Mouse (Mus musculus): ENCODE data around the gene Nmnat2. TPM values are rescaled to one million over a fixed set of nuclear protein-coding genes. Genes with fewer than 3 reads are reported as not detected.
A peak's percentile ranks its signal among the peaks of the same experiment; 100 is the strongest.

Gene Nmnat2
- total and polyA plus RNA-seq, 3 experiments: 1.3 to 2.8 TPM; not detected in 1

DNA sequence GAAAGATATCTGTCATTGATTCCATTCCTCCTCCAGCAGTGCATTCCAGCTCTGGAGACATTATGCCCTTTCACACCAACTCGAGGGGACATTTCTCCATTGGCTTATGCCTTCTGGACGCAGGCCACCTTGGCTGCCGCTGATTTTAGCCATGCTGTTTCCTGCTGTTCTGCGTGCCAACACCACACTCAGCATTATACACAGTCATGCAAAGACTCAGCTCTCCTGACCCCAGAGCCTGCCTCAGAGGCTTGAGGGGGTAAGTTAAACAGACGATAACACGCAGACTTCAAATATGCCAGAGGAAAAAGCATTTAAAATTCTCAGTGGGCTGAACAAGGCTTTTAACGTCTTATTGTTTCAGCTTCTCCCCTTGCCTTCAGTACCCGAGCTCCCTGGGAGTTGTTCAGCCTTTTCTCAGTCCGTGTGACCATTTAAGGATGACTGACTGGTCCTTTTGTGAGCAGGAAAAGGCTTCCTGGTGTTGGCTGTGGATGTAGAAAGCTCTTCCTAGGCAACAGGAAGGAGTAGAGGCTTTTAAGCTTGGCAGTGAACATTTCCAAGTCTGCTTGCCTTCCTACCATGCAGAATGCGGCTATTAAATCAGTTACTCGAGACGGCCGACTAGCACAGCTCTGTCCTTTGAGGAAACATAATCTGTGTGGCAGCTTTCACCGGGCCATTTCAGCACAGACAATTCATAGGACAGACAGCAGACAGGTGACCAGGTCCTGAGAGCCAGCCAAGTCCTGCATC is 59.8 kb downstream of the Nmnat2 start:
- H3K27me3 ChIP-seq (ENCODE audit: control insufficient read depth in 1 of 2, insufficient read depth in 2 of 2, low read length in 2 of 2): no peaks in the 10 kb centered on the region
- peaks cover 0 to 67% of the 10 kb centered on the region in 2 experiments; a peak in 2 of 4 replicates for H3K36me3 ChIP-seq (ENCODE audit: control insufficient read depth in 1 of 2, insufficient read depth in 2 of 2, low read length in 2 of 2)
- H3K9ac ChIP-seq (ENCODE audit: control insufficient read depth, low read depth, low read length, poor library complexity, severe bottlenecking): peak overlapping the region; percentile 17
- no peak for DNase-seq (ENCODE audit: low read depth, low spot score)
- H3K9me3 ChIP-seq (replicated peaks; ENCODE audit: insufficient read depth, low read length): no peaks in the 10 kb centered on the region
- TF ChIP-seq SIN3A (IDR thresholded peaks at IDR 0.05; ENCODE audit: low read length) (no peak), GATA1 (IDR thresholded peaks at IDR 0.05; ENCODE audit: low read depth, low read length) (no peak), MXI1 (IDR thresholded peaks at IDR 0.05; ENCODE audit: low read depth, low read length) (0 out of 2 replicates have a peak, but pooled peaks have one; percentile 7), NRF1 (IDR thresholded peaks at IDR 0.05; ENCODE audit: insufficient read depth, low read depth, low read length, poor library complexity, severe bottlenecking) (no peak), MAZ (IDR thresholded peaks at IDR 0.05; ENCODE audit: low read depth, low read length) (no peak), POLR2A (IDR thresholded peaks at IDR 0.05; ENCODE audit: control insufficient read depth in 1 of 2, insufficient read depth in 1 of 2, low read depth in 1 of 2, low read length in 2 of 2, poor library complexity in 1 of 2) (no peak), RCOR1 (IDR thresholded peaks at IDR 0.05; ENCODE audit: low read depth, low read length) (no peak)
- peaks cover 49 to 81% of the 10 kb centered on the region in 2 experiments for H3K4me1 ChIP-seq (ENCODE audit: control insufficient read depth in 1 of 2, insufficient read depth in 2 of 2, low read length in 2 of 2)
- no peak overlapping the region for H3K4me3 ChIP-seq (ENCODE audit: control insufficient read depth in 1 of 2, insufficient read depth in 1 of 2, low read depth in 2 of 2, low read length in 2 of 2)
- peaks cover 2% of the 10 kb centered on the region; the same call in 1 of the 2 replicates for H3K79me2 ChIP-seq (ENCODE audit: control insufficient read depth, insufficient read depth, low read length, poor library complexity)
- H3K27ac ChIP-seq (ENCODE audit: control insufficient read depth, low read depth, low read length): peak overlapping the region; percentile 92

DNA sequence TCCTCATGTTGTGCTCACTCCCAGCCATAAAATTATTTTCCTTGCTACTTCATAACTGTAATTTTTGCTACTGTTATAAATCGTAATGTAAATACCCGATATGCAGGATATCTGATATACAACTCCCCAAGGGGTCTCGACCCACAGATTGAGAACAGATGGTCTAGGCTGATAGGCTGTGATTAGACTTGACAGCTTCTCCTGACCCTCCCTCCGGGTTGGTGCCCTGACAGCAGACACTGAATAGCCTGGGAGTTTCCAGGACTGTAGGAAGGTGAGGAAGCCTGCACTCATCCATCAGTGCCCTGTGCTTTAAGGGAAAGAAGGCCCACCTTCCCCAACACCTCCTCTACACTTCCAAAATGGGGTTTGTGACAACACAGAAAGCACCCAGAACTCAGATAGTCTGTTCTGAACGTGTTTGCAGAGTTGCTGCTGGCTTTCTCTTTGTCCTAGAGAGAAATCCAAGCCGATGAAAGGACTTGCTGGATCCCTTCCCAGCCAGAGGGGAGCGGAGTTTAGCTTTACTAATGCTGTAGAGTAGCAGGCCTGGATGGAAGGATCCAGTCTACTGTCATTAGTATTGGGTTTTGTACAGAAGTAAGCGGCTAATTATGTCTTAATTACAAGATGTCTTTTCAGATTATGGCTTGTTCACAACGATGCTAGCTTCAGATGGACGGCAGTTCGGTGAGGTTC is 61.8 kb downstream of the Nmnat2 start:
- Histone ChIP-seq H3K36me3 (ENCODE audit: control insufficient read depth in 1 of 2, insufficient read depth in 2 of 2, low read length in 2 of 2) (peaks cover 0 to 62% of the 10 kb centered on the region in 2 experiments; a peak in 2 of 4 replicates), H3K27ac (ENCODE audit: control insufficient read depth, low read depth, low read length) (peak overlapping the region; percentile 13; the same call in 1 of the 2 replicates), H3K4me1 (ENCODE audit: control insufficient read depth in 1 of 2, insufficient read depth in 2 of 2, low read length in 2 of 2) (peaks cover 45 to 79% of the 10 kb centered on the region in 2 experiments), H3K27me3 (ENCODE audit: control insufficient read depth in 1 of 2, insufficient read depth in 2 of 2, low read length in 2 of 2) (no peaks in the 10 kb centered on the region), H3K79me2 (ENCODE audit: control insufficient read depth, insufficient read depth, low read length, poor library complexity) (0 out of 2 replicates have a peak, but pooled peaks cover under 1% of the 10 kb centered on the region), H3K9me3 (replicated peaks; ENCODE audit: insufficient read depth, low read length) (no peaks in the 10 kb centered on the region), H3K9ac (ENCODE audit: control insufficient read depth, low read depth, low read length, poor library complexity, severe bottlenecking) (no peak overlapping the region), H3K4me3 (ENCODE audit: control insufficient read depth in 1 of 2, insufficient read depth in 1 of 2, low read depth in 2 of 2, low read length in 2 of 2) (no peak overlapping the region)
- TF ChIP-seq EP300 (IDR thresholded peaks at IDR 0.05; ENCODE audit: low read depth in 1 of 2, low read length in 2 of 2) (peak in 1 of 2 experiments; percentile 61; a peak in 1 of 4 replicates), RCOR1 (IDR thresholded peaks at IDR 0.05; ENCODE audit: low read depth, low read length) (peak; percentile 87), TCF12 (IDR thresholded peaks at IDR 0.05; ENCODE audit: low read depth, low read length) (peak; percentile 57), CHD1 (IDR thresholded peaks at IDR 0.05; ENCODE audit: low read depth, low read length) (no peak), NRF1 (IDR thresholded peaks at IDR 0.05; ENCODE audit: insufficient read depth, low read depth, low read length, poor library complexity, severe bottlenecking) (no peak), GATA1 (IDR thresholded peaks at IDR 0.05; ENCODE audit: low read depth, low read length) (peak; percentile 48), ETS1 (IDR thresholded peaks at IDR 0.05; ENCODE audit: low read depth, low read length) (no peak), MAX (IDR thresholded peaks at IDR 0.05; ENCODE audit: low read length) (no peak), ZKSCAN1 (IDR thresholded peaks at IDR 0.05; ENCODE audit: low read depth, low read length) (no peak), HCFC1 (IDR thresholded peaks at IDR 0.05; ENCODE audit: low read depth, low read length) (no peak)
- no peak for DNase-seq (ENCODE audit: low read depth, low spot score)

Measured in MEL (cell line).